Mouse (Mus musculus) lung, adult 2 months (tissue): ENCODE data around the gene Ccdc188.

Experiments used
- CTCF ChIP-seq: fragments of 200-500 bp; IDR thresholded peaks from 2 replicates; pipeline ENCODE4 v1.5.1; 2011; ENCODE audit warnings: mild to moderate bottlenecking, low read length, control low read depth; ENCODE audit not compliant: insufficient read depth
- POLR2A ChIP-seq: fragments of 200-500 bp; IDR thresholded peaks from 2 replicates; pipeline ENCODE4 v1.6.1; 2011; ENCODE audit warnings: low read depth, mild to moderate bottlenecking, control low read depth, low read length, borderline replicate concordance; ENCODE audit errors: extremely low read depth

- no peak for TF ChIP-seq CTCF
- TF ChIP-seq POLR2A, result peak; percentile 20; the same call in 1 of the 2 replicates
Measured at GRCm38 (mm10) chr16:18235389-18236065, 17.8 kb downstream of the Ccdc188 start.
